Mouse (Mus musculus): ENCODE data around the gene Spata7. TPM values are rescaled to one million over a fixed set of nuclear protein-coding genes. Genes with fewer than 3 reads are reported as not detected.
A peak's percentile ranks its signal among the peaks of the same experiment; 100 is the strongest.

Spata7 gene
- polyA plus RNA-seq, 1 experiment, result 215 TPM

GRCm38 (mm10) chr12:98670429-98670828, 42.5 kb downstream of the Spata7 start:
- Histone ChIP-seq H3K27me3 (ENCODE audit: control insufficient read depth, insufficient read depth, low read length) (no peaks in the 10 kb centered on the region), H3K27ac (ENCODE audit: control insufficient read depth, insufficient read depth, low read depth, low read length) (no peak overlapping the region), H3K4me1 (ENCODE audit: control insufficient read depth, insufficient read depth, low read length) (no peaks in the 10 kb centered on the region), H3K4me3 (ENCODE audit: control insufficient read depth, low read depth, low read length) (no peak overlapping the region), H3K36me3 (ENCODE audit: control insufficient read depth, insufficient read depth, low read length) (no peaks in the 10 kb centered on the region; the same call in 1 of the 2 replicates)
- TF ChIP-seq CTCF (IDR thresholded peaks at IDR 0.05; ENCODE audit: control insufficient read depth, insufficient read depth, insufficient replicate concordance, low read depth, low read length) (no peak), POLR2A (IDR thresholded peaks at IDR 0.05; ENCODE audit: control insufficient read depth, low read depth, low read length) (no peak)

DNA sequence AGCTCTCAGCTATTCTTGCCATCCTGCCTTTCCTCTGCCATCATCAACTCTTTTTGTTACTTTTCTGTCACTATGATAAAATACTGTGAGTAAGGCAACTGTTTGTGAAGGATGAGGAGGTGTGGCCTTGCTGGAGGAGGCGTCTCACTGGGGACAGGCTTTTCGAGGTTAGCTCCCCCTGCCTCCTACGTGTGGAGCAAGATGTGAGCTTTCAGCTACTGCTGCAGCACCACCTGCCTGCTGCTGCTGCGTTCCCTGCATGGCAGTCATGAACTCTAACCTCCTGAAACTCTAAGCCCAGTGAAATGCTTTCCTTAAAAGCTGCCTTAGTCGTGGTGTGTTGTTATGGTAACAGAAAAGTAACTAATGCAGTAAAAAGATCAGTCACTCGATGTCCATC, 45.9 kb downstream of the Spata7 start:
- Histone ChIP-seq H3K4me3 (ENCODE audit: control insufficient read depth, low read depth, low read length) (no peak overlapping the region), H3K36me3 (ENCODE audit: control insufficient read depth, insufficient read depth, low read length) (no peaks in the 10 kb centered on the region; the same call in 1 of the 2 replicates), H3K27ac (ENCODE audit: control insufficient read depth, insufficient read depth, low read depth, low read length) (no peak overlapping the region), H3K27me3 (ENCODE audit: control insufficient read depth, insufficient read depth, low read length) (no peaks in the 10 kb centered on the region), H3K4me1 (ENCODE audit: control insufficient read depth, insufficient read depth, low read length) (no peaks in the 10 kb centered on the region)
- TF ChIP-seq CTCF (IDR thresholded peaks at IDR 0.05; ENCODE audit: control insufficient read depth, insufficient read depth, insufficient replicate concordance, low read depth, low read length) (no peak), POLR2A (IDR thresholded peaks at IDR 0.05; ENCODE audit: control insufficient read depth, low read depth, low read length) (no peak)

DNA sequence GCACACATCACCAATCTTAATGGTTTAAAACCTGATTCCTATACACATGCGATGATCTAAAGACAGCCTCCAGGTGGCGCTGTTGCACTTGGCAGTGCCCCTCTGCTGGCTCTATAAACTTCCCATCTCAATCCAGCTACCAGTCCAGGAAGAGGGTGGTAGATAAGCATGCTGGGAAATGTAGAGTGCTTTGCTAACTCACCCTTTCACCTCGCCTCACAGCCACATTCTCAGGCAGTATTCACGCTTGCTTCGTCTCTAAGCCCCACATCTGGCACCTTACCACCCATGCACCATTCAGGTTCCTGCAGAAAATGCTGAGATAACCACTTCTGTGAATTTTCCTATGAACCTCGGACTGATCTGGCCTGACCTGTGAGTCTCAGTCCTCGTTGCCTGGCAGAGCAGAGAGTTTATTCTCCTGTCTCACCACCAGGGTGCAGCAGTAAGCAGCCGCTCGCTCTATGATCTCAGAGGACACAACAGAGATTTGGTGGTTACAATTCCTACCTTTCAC, 46.7 kb downstream of the Spata7 start:
- TF ChIP-seq CTCF (IDR thresholded peaks at IDR 0.05; ENCODE audit: control insufficient read depth, insufficient read depth, insufficient replicate concordance, low read depth, low read length), result peak; percentile 80; the same call in 1 of the 2 replicates
- TF ChIP-seq POLR2A (IDR thresholded peaks at IDR 0.05; ENCODE audit: control insufficient read depth, low read depth, low read length), result 0 out of 2 replicates have a peak, but pooled peaks have one; percentile 19
- H3K4me1 ChIP-seq (ENCODE audit: control insufficient read depth, insufficient read depth, low read length), result no peaks in the 10 kb centered on the region
- peak overlapping the region; percentile 68 for H3K27ac ChIP-seq (ENCODE audit: control insufficient read depth, insufficient read depth, low read depth, low read length)
- no peaks in the 10 kb centered on the region; the same call in 1 of the 2 replicates for H3K36me3 ChIP-seq (ENCODE audit: control insufficient read depth, insufficient read depth, low read length)
- peak overlapping the region; percentile 60 for H3K4me3 ChIP-seq (ENCODE audit: control insufficient read depth, low read depth, low read length)
- no peaks in the 10 kb centered on the region for H3K27me3 ChIP-seq (ENCODE audit: control insufficient read depth, insufficient read depth, low read length)

- H3K4me3 ChIP-seq (ENCODE audit: control insufficient read depth, low read depth, low read length), result no peak overlapping the region
- no peaks in the 10 kb centered on the region; the same call in 1 of the 2 replicates for H3K36me3 ChIP-seq (ENCODE audit: control insufficient read depth, insufficient read depth, low read length)
- no peak for TF ChIP-seq CTCF (IDR thresholded peaks at IDR 0.05; ENCODE audit: control insufficient read depth, insufficient read depth, insufficient replicate concordance, low read depth, low read length)
- TF ChIP-seq POLR2A (IDR thresholded peaks at IDR 0.05; ENCODE audit: control insufficient read depth, low read depth, low read length), result no peak
- no peaks in the 10 kb centered on the region for H3K27me3 ChIP-seq (ENCODE audit: control insufficient read depth, insufficient read depth, low read length)
- H3K4me1 ChIP-seq (ENCODE audit: control insufficient read depth, insufficient read depth, low read length), result no peaks in the 10 kb centered on the region
- no peak overlapping the region for H3K27ac ChIP-seq (ENCODE audit: control insufficient read depth, insufficient read depth, low read depth, low read length)
Measured at GRCm38 (mm10) chr12:98676861-98677260, 48.9 kb downstream of the Spata7 start.

DNA sequence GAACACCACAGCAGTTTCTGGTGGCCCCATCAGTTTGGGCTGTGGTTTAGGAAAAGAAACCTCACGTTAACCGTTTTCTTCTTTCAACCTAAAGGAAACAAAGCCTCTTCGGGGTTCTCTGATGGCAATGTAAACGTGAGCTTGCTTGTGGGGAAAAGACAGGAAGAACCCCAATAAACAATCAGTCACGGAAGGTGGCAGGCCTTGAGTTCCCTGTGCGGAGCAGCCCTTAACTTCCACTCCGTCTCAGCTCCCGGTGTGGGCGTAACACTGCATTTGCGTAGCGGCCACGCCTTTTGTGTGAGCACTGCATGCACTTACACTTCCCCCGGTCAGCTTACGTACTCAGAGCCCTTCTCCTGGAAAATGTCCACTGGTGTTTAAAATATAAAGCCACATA, 49.4 kb downstream of the Spata7 start:
- Histone ChIP-seq H3K27ac (ENCODE audit: control insufficient read depth, insufficient read depth, low read depth, low read length) (no peak overlapping the region), H3K4me1 (ENCODE audit: control insufficient read depth, insufficient read depth, low read length) (no peaks in the 10 kb centered on the region), H3K36me3 (ENCODE audit: control insufficient read depth, insufficient read depth, low read length) (no peaks in the 10 kb centered on the region; the same call in 1 of the 2 replicates), H3K4me3 (ENCODE audit: control insufficient read depth, low read depth, low read length) (no peak overlapping the region), H3K27me3 (ENCODE audit: control insufficient read depth, insufficient read depth, low read length) (no peaks in the 10 kb centered on the region)
- TF ChIP-seq CTCF (IDR thresholded peaks at IDR 0.05; ENCODE audit: control insufficient read depth, insufficient read depth, insufficient replicate concordance, low read depth, low read length) (no peak), POLR2A (IDR thresholded peaks at IDR 0.05; ENCODE audit: control insufficient read depth, low read depth, low read length) (no peak)

DNA sequence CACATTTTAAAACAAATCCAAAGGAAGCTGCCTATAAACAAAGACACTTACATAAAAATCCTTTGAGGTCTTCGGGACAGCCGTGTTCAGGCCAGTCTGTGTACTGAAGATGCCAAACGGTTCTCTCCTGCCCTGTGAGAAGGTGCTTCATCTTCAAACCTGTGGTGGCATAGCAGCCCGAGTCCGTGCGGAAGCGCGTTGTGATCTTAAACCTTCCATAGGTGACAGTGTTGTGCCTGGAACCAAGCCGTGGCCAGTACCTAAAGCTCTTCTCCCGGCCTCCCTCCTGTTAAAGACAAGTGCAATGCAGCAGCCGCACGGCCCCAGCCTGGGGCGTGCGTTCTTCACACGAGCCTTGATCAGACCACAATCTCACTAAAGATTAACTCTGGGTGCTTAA, 51.9 kb downstream of the Spata7 start:
- Histone ChIP-seq H3K36me3 (ENCODE audit: control insufficient read depth, insufficient read depth, low read length) (peaks cover 1% of the 10 kb centered on the region; the same call in 1 of the 2 replicates), H3K27ac (ENCODE audit: control insufficient read depth, insufficient read depth, low read depth, low read length) (no peak overlapping the region), H3K4me3 (ENCODE audit: control insufficient read depth, low read depth, low read length) (no peak overlapping the region), H3K4me1 (ENCODE audit: control insufficient read depth, insufficient read depth, low read length) (no peaks in the 10 kb centered on the region), H3K27me3 (ENCODE audit: control insufficient read depth, insufficient read depth, low read length) (no peaks in the 10 kb centered on the region)
- no peak for TF ChIP-seq CTCF (IDR thresholded peaks at IDR 0.05; ENCODE audit: control insufficient read depth, insufficient read depth, insufficient replicate concordance, low read depth, low read length)
- TF ChIP-seq POLR2A (IDR thresholded peaks at IDR 0.05; ENCODE audit: control insufficient read depth, low read depth, low read length), result no peak

DNA sequence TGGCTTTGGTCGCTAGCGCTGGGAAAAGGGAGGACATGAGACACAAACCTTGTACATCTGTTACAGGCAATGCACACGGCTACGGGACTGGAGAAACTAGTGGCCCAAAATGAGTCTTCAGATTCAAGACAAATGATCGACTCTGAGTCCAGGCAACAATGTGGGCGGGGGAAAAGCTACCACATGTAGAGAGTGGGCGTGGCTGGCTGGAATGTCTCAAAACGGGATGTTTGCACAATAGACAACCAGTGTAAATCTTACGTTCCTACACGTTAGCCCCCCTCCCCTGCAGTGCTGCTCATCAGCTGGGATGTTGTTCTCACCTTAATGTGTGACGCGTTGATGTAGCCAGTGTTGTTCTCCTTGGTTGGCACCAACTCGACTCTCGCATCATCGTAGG, 54.2 kb downstream of the Spata7 start:
- H3K4me3 ChIP-seq (ENCODE audit: control insufficient read depth, low read depth, low read length), result no peak overlapping the region
- H3K4me1 ChIP-seq (ENCODE audit: control insufficient read depth, insufficient read depth, low read length), result peaks cover 2% of the 10 kb centered on the region
- TF ChIP-seq CTCF (IDR thresholded peaks at IDR 0.05; ENCODE audit: control insufficient read depth, insufficient read depth, insufficient replicate concordance, low read depth, low read length) (no peak), POLR2A (IDR thresholded peaks at IDR 0.05; ENCODE audit: control insufficient read depth, low read depth, low read length) (no peak)
- H3K27me3 ChIP-seq (ENCODE audit: control insufficient read depth, insufficient read depth, low read length), result no peaks in the 10 kb centered on the region
- H3K27ac ChIP-seq (ENCODE audit: control insufficient read depth, insufficient read depth, low read depth, low read length), result no peak overlapping the region
- H3K36me3 ChIP-seq (ENCODE audit: control insufficient read depth, insufficient read depth, low read length), result peaks cover 1% of the 10 kb centered on the region; the same call in 1 of the 2 replicates

All from testis, adult 2 months (tissue).